Mouse (Mus musculus) ES-Bruce4 (cell line): ENCODE measurements around the gene Prkag2.

Experiments
- CTCF ChIP-seq: IDR thresholded peaks from one replicate; pipeline ENCODE4 v1.8.1; 2011; ENCODE audit warnings: low read depth, low read length
- POLR2A ChIP-seq: IDR thresholded peaks from one replicate; pipeline ENCODE4 v1.8.1; 2011; ENCODE audit warnings: low read length; ENCODE audit not compliant: insufficient read depth

GRCm38 (mm10) chr5:24958596-24958995 lies 141.8 kb downstream of the Prkag2 start:
- no peak for TF ChIP-seq POLR2A
- TF ChIP-seq CTCF = no peak
